Mouse (Mus musculus): Measurements from ENCODE around the gene Rpl10-ps3.

- TF ChIP-seq CTCF (IDR thresholded peaks at IDR 0.05; ENCODE audit: extremely low read depth, insufficient read depth, low read length) (no peak), POLR2A (IDR thresholded peaks at IDR 0.05; ENCODE audit: extremely low read depth, insufficient read depth, low read length) (no peak)
Observed at GRCm38 (mm10) chr9:50305666-50306402, 38.9 kb downstream of the Rpl10-ps3 start.
